Mouse (Mus musculus) liver, adult (tissue): ENCODE measurements around the gene Plpp6.

Experiments
- GATA4 ChIP-seq: IDR thresholded peaks from 2 replicates; pipeline ENCODE4 v1.6.1; 2014; ENCODE audit warnings: mild to moderate bottlenecking, low read length; ENCODE audit not compliant: insufficient replicate concordance

Gene Plpp6

DNA sequence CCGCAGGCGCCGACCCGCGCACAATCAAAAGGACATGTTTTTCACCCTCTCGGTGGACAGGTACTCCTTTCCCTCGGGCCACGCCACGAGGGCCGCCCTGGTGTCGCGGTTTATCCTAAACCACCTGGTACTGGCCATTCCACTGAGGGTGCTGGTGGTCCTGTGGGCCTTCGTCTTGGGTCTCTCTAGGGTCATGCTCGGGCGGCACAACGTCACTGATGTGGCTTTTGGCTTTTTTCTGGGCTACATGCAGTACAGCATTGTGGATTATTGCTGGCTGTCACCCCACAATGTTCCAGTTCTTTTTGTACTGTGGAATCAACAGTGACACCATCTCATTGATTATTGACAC lies 775 bp downstream of the Plpp6 start:
- TF ChIP-seq GATA4: no peak

DNA sequence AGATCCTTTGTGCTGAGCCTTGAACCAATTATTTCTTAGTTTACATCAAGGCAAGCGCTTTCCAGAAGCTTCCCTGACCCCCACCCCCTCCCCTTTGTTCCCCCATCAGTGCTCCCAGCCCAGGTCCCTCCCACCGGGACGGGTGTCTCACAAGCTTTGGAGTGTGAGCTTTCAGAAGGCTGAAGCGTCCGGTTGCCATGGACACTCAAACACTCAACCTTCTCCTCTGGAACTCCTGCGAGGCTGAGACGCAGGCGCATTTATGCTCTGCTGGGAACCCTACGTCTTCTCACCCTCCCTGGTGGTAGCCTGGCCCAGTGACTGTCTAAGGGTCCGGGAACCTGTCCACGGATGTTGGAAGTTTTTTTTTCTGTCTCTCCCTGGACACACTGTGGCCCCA lies 3.9 kb downstream of the Plpp6 start, which contains the start of gene 4430402I18Rik:
4430402I18Rik (minus strand) TSS at position 149 of the 400 bp plus-strand sequence.
- no peak for TF ChIP-seq GATA4

DNA sequence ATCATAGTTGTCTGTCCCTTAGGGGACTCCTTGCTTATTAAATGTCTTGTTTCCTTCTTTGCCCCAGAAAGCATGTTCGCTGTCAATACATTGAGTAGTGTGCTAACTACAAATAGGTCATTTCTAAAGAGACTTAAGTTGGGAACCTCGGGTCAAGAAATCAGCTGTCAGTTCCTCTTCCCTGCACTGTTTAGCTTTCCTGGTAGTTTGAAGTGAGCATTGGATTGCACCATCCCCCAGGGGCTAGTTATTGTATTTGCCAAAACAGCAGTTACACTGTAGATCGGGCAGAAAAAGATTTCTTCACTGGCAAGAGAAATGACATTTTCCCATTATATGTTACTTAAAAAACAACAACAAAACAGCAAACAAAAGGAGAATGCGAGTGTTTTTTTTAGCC lies 4.4 kb downstream of the Plpp6 start:
- TF ChIP-seq GATA4: no peak

DNA sequence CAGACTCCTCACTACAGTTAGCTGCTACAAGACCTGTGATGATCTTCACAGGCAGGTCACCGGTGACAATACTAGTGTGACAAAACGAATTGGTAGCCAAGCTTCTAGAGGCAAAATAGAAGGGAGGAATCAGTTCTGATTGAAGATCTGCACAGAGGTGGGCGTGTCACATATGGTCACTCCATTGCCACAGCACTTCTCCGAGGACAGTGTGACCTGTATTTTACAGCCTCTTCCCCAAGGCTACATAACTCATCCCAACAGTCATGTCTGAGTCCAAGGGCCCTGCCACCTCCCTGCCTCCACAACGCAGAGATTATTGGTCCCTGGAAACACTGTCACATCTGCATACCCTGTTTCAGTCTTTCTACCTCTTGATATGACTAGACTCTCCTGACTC lies 5.5 kb downstream of the Plpp6 start:
- TF ChIP-seq GATA4: no peak

DNA sequence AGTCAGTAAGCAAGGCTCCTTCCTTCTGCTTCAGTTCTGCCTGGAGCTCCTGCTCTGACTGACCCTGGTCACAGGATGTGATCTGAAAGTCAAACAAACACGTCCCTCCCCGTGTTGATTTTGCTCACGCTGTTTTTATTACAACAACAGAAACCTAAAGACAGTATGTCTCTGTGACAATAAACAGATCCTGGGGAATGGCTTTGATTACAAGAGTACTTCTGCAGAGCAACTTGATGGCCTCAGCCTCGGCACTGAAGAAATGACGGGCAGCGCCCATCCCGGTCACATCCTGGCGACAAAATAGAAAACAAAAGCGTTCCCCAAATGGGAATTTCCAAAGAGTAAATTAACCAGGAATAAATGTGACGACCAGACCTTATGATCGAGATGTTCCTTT lies 6.5 kb downstream of the Plpp6 start:
- TF ChIP-seq GATA4: no peak

DNA sequence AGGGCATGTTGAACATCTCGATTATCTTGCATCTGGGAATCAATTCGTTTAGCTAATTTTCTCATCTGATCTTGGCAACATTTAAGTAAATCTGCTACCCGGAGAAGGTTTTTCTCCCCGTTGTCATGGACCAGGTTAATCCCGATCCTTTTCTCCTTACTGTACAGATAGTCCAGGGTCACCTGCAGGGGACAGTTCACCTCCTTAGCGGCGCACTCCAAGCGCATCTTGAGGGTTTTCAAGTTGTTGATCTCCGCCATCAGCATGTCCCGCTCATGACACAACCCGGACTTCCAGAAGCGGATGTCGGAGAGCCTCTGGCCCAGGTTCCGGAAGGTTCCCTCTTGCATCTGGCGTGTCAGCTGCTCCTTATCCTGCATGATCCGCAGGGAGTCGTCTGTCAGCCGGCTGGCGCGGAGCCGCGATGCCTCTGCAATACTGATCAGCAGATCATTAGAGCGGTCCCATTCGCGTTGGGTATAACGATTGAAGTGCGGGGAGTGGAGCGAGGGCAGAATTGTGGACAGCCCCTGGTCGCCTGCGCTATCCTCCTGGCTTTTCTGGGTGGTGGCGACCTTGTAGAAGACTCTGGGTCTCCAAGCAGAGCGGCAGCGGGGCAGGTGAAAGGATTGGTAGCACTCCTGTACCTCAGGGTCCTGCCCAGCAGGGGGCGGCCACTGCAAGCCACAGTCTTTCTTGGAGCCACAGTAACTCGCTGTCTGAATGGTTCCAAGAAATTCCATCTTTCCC lies 11.3 kb downstream of the Plpp6 start:
- TF ChIP-seq GATA4: peak; percentile 23; the same call in 1 of the 2 replicates

DNA sequence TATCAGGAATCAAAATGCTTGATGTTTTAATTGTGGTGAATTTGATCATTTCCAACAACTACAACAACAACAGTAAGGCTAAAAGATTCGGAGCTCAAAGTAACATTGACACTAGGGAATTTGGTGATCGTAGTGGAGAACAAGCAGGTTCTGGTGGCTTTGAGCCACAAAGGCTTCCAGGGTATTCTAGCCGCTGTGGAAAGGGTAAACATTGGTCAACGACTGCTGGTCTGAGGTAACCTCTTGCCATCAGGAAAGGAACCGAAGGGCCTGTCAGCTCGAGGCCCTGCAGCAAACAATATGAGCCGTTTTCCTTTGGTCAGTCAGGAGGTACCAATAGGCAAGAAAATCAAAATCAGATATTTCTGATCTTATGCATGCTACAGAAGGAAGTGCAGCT lies 18.9 kb downstream of the Plpp6 start:
- no peak for TF ChIP-seq GATA4

DNA sequence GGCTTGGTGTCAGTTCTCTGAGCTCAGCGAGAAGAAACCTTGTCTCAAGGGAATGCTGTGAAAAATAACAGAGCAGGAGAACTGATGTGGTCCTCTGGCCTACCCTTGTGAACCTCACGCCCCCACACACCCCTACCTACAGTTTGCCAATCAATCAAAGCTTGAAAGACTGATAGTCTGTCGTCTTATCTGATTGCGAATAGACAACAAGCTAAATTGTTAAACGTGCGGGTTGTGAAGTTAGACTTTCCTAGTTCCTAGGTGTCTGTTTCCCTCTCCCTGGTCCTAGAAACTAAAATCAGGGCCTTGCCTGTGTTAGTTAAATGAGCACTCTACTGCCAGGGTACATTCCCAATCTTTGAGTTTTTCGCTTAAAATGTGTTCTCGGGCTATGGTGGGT lies 25.8 kb downstream of the Plpp6 start:
- TF ChIP-seq GATA4: no peak

DNA sequence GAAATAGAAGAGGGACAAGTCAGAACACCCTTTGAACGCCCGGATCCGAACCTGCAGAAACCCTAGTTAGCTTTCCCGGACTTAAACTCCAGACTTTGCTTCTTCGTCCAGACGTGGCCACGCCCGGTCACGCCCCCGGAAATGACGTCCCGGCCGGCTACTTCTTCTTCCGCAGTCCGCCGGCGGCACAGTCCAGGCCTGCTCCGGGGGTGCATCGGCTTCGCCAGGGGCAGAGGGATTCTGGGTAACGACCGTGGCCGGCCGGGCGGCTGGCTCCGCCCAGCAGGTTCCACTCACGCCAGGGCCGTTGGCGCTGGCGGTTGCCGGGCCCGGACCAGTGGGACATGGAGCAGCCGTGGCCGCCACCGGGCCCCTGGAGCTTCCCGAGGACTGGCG lies 26.4 kb downstream of the Plpp6 start, which contains the start of gene Cdc37l1:
Cdc37l1 (plus strand) TSS at position 159 of the 396 bp plus-strand sequence.
- 0 out of 2 replicates have a peak, but pooled peaks have one; percentile 17 for TF ChIP-seq GATA4

DNA sequence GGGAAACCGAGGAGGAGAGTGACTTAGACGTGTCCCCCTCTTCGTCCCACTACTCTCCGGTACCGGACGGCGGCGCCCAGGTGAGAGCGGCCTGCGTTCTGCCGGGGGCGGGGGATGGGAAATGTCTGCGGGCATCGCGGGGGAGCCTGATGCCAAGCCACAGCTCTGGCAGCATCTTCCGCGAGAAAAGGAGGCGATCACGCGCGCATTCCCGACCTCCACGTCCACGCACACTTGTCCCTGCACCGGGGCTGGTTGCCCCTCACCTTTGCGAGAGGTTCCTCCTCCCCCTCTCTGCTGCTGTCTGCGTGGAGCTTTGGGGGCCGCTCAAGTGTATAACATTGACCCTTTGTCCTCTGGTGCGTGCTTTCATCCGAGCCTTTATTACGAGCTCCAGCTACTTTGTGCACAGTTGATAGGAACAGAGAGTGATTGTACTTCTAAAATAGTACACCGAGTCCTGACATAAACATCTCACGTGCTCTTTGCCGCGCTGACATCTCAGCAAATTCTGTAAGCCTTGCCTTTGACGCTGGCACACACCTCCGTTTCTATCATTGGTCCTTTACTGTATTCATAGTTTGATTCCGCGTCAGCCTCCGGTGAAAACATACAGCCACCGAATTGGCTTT lies 27.0 kb downstream of the Plpp6 start:
- no peak for TF ChIP-seq GATA4

DNA sequence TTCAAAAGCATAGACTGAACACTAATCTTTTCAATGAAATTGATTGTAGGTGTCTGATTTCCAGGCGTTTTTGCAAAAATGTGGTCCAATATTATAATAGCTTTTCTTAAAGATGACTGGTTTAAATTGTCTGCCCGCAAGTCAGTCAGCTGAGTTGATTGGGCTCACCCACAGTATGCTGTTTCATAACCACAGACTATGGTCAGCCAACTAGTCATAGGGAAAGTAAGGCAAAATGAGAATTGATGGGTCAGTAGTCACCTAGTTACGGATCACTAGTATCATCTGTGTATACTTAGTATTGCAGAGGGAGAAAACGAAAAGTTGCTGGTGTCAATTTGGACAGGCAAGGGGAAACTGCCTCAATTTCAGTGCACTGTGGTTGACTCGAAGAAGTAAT lies 27.6 kb downstream of the Plpp6 start:
- TF ChIP-seq GATA4: no peak

DNA sequence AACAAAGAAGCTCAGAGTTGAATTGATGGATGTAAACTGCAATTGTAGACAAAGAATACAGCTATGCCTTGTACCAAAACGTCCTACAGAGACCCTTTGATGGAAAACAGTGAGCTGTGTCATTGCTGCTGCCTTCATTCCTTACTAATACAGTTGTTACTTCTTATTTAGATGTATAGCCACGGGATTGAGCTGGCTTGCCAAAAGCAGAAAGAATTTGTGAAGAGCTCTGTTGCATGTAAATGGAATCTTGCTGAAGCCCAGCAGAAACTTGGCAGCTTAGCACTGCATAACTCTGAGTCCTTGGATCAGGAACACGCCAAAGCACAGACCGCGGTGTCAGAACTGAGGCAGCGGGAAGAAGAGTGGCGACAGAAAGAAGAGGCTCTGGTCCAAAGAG lies 31.1 kb downstream of the Plpp6 start:
- no peak for TF ChIP-seq GATA4

DNA sequence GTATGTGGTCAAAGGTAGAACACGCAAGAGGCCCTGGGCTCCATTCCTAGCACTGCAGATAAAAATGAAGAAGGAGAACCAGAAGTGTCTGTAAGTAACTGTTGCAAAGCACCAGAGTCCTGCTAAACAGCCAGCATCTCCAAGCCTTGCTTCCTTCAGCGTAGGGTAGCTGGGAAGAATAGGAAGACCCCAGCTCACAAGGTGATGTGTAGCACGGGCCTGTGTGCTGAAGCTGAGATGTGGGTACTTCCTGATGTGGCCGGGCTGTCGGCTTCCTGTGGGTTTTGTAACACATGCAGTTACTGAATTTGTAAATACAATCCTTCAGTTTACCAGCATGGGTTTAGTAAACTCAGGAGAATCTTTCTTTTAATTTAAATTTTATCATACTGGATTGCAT lies 31.6 kb downstream of the Plpp6 start:
- TF ChIP-seq GATA4: no peak

DNA sequence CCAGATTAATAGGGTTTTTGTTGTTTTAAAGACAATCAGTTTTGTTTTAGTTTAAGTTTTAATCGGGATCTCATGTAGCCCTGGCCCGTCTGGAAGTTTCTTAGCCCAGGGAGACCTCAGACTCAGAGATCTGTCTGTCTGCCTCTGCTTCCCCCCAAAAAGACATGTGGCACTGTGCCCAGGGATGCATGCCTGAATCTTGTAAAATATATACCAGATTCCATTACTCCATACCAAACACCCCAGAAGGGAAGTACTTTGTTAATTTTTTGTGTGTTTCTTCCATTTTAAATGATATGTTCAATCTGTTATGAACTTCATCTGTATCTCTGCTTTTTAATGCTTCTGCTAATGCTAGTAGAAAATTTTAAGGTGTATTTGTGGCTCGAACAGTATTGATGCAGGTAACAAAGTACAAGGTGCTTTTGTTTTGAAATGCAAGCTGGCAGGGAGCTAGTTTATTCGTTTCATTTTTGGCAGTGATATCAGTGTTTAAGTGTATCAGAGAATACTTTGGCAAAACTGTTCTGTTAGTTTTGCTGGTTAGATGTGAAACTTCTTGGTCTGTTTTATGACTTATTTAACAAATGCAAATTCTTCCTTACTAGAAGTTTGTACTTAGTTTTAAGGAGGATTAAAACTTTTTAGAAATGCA lies 34.4 kb downstream of the Plpp6 start:
- no peak for TF ChIP-seq GATA4

DNA sequence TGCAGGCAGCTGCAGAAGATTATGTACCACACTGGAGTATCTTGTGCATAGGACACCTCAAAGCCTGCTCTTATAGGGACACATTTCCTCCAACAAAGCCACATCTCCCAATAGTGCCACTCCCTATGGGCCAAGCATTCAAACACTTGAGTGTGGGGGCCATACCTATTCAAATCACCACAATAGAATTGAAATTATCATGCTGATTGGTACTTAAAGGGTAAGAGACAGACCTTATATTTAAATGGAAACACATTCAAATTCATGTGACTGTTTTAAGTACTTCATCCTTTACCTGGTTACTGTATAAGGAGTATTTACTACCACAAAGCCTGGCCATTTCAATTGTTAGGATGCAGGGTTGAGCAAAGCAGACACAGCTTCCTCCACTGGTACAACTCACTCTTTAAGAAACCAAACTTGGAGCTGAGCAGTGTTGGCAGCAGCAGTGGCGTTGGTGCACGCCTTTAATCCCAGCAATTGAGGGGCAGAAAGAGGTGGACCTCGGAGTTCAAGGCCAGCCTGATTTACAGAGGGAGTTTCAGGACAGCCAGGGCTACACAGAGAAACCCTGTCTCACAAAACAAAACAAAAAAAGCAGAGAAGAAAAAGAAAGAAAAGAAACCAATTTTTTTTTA lies 44.4 kb downstream of the Plpp6 start:
- TF ChIP-seq GATA4: no peak

DNA sequence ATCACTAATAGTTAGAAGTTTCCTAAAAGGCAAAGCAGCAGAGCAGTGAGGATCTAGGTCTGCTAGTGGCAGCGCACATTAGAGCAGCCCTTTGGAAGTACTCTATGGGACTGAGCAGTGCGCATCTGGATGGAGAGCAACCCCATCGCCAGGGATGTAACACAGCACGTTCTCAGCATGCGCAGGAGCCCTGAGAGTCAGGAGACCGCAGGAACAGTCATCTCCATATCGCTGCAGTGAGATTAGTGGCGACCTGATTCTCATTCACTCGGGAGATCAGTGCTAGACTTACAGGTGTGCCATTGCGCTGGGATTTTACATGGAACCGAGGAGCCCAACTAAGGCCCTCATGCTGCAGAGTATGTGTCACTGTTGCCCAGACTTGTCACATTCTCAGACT lies 45.3 kb downstream of the Plpp6 start:
- TF ChIP-seq GATA4: no peak
